Mouse (Mus musculus): ENCODE measurements at regions not wholly inside any gene's neighbourhood (a gene's known extent, or its start where the extent isn't known, plus 50 kb on each side); places are given as distances from the start of the nearest gene placed in this dataset.
"Not testable (repeated sequence)": the region's sequence is repeated elsewhere in the genome, so short reads cannot be mapped to it uniquely, and the experiment has no call there.

DNA sequence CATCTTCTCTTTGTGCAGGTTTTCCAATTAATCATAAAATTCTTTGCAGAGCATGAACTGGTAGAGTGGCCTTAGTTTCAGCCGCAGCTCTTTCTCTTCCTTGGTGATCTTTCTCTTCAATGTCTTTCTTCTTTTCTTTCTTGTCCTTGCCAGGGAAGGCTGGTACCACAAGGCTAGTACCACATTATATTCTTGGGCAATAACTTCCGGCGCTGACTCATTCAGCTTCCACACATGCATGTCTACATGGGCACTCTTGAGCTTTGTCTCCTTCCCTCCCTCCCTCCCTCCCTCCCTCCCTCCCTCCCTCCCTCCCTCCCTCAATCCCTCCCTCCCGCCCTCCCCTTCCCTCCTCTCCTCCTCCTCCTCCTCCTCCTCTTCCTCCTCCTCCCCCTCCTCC, 98.1 kb upstream of the Pwp1 start:
- intact Hi-C loops (cut with DNase I); DNase-seq (ENCODE audit: extremely low spot score in 1 of 2, low spot score in 2 of 2): not testable (repeated sequence)

GRCm38 (mm10) chr10:85731796-85732388, 97.4 kb upstream of the Pwp1 start:
- intact Hi-C loops (cut with DNase I): not testable (repeated sequence)
- DNase-seq (ENCODE audit: extremely low spot score in 1 of 2, low spot score in 2 of 2): peak in 1 of 2 experiments; percentile 40

DNA sequence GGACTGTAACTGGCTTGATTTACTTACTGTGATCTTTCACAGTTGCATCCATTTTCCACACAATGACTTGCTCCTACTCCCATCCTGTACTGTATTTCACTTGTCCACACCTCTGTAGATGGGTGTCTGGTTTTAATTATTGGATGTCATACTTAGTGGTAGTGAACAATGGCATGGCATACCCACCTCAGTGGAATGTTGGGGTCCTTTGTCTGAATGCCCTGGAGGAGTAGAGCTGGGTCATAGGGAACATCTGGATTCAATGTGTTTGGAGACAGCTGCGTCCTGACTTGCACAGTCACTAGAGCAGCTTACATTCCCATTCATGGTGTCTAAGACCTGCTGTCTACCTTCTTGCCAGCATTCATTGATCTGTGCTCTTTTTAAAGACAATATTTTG, 91.5 kb upstream of the Pwp1 start:
- DNase-seq (ENCODE audit: extremely low spot score in 1 of 2, low spot score in 2 of 2): no peak
- intact Hi-C loops (cut with DNase I): no loop called here

DNA sequence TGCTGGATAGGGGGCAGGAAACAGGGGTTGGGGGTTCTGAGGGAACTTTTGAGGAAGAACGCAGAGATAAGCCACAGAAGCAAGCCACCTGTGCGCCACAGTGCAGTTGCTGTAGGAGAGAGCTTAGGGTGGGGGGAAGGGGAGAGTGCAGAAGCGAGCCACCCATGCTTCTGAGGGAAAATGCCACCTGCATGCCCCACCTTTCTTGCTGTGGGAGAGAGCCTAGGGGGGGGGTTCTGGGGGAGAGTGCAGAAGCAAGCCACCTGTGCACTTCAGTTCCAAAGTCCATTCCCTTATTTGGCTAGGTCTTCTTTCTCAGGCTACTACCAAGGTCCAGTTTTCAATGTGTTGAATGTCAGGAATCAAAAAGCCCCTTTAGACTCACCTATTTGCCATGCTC, 90.3 kb upstream of the Pwp1 start:
- intact Hi-C loops (cut with DNase I): no loop called here
- no peak for DNase-seq (ENCODE audit: extremely low spot score in 1 of 2, low spot score in 2 of 2)

- intact Hi-C loops (cut with DNase I); DNase-seq (ENCODE audit: extremely low spot score in 1 of 2, low spot score in 2 of 2): not testable (repeated sequence)
These were observed 89.7 kb upstream of the Pwp1 start for GRCm38 (mm10) chr10:85739565-85739964.

- DNase-seq (ENCODE audit: extremely low spot score in 1 of 2, low spot score in 2 of 2): no peak
- intact Hi-C loops (cut with DNase I): loop anchor here (5.0 kb wide), 1 partner anchor 870 kb away; no protein-coding TSS in a partner anchor
These were observed 87.3 kb upstream of the Pwp1 start for GRCm38 (mm10) chr10:85741972-85742371.

DNA sequence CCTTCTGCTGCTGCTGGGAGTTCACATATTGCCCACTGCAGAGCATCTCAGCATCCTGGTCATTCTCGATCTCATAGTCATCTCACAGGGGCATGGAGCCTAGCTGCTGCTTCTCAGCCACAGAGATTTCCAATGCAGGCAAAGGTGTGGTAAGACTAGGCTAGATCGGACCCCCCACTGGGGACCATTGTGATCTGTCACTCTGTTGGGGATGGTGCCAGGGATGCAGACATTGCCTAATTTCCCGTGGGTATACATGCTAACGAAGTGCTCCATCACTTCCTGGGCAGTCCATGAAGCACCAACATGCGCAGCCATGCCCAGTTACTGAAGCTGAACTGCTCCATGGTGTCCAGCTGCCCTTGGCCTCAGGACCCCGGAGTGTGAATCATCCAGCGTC, 83.9 kb upstream of the Pwp1 start:
- intact Hi-C loops (cut with DNase I); DNase-seq (ENCODE audit: extremely low spot score in 1 of 2, low spot score in 2 of 2): not testable (repeated sequence)

- intact Hi-C loops (cut with DNase I); DNase-seq (ENCODE audit: extremely low spot score in 1 of 2, low spot score in 2 of 2): not testable (repeated sequence)
These were observed 83.5 kb upstream of the Pwp1 start for GRCm38 (mm10) chr10:85745818-85746217.

GRCm38 (mm10) chr10:85749549-85749948, 79.7 kb upstream of the Pwp1 start:
- intact Hi-C loops (cut with DNase I); DNase-seq (ENCODE audit: extremely low spot score in 1 of 2, low spot score in 2 of 2): not testable (repeated sequence)

DNA sequence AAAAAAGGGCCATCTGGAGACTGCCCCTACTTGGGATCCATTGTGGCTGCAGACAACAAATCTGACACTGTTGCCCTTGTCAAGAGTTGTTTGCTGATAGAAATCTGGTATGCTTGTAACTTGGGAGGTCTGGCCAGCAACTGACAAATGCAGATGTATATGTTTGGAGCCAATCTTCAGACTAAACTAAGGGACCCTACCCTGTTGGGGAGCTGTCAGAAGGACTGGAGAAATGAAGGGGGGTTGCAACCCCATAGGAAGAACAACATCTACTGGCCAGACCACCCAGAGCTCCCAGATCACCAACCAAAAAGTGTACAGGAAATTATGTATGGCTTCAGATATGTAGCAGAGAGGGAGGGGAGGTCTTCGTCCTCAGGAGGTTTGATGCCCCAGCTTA, 54.3 kb upstream of the Pwp1 start:
- no peak for DNase-seq (ENCODE audit: extremely low spot score in 1 of 2, low spot score in 2 of 2)
- intact Hi-C loops (cut with DNase I): no loop called here

Data from left cerebral cortex, postnatal 10 days (tissue).